Mouse (Mus musculus) urinary bladder, adult 2 months (tissue): ENCODE data around the gene Ak3. TPM values are rescaled to one million over a fixed set of nuclear protein-coding genes. Genes with fewer than 3 reads are reported as not detected.

Experiments
- DNase-seq: peaks from one replicate; pipeline ENCODE4 v3.0.0; 2022; ENCODE audit warnings: low spot score
- polyA plus RNA-seq: library from polyadenylated mRNA; depleted of rRNA; stranded (reverse); fragments of >200 nt; gene quantifications from 2 replicates; pipeline ENCODE4 v1.2.3, GENCODE M21; 2012; rRNA removed

Gene Ak3
- 96.5 and 118 TPM in 2 replicates for polyA plus RNA-seq

GRCm38 (mm10) chr19:29047334-29048170 lies at the start of gene Ak3:
Gene Ak3, minus strand, starts transcription at chr19:29047961.
- peak; percentile 84 for DNase-seq

- DNase-seq = no peak
These were observed 44.4 kb upstream of the Ak3 start for GRCm38 (mm10) chr19:29092194-29092593.

- no peak for DNase-seq
These were observed 40.9 kb upstream of the Ak3 start for GRCm38 (mm10) chr19:29088628-29089027.

GRCm38 (mm10) chr19:29074802-29075201 lies 27.0 kb upstream of the Ak3 start:
- DNase-seq = no peak

- DNase-seq = no peak
These were observed 21.4 kb upstream of the Ak3 start for GRCm38 (mm10) chr19:29069195-29069594.

- DNase-seq = no peak
These were observed 19.3 kb upstream of the Ak3 start for GRCm38 (mm10) chr19:29066981-29067471.

GRCm38 (mm10) chr19:29064451-29065102 lies 16.8 kb upstream of the Ak3 start:
- DNase-seq = no peak

- DNase-seq = peak; percentile 87
These were observed 16.0 kb upstream of the Ak3 start for GRCm38 (mm10) chr19:29063577-29064363.

GRCm38 (mm10) chr19:29063009-29063408 lies 15.2 kb upstream of the Ak3 start:
- DNase-seq = no peak

- no peak for DNase-seq
These were observed 12.5 kb upstream of the Ak3 start for GRCm38 (mm10) chr19:29060299-29060698.

- DNase-seq = no peak
These were observed 11.9 kb upstream of the Ak3 start for GRCm38 (mm10) chr19:29059688-29060087.

GRCm38 (mm10) chr19:29058741-29059140 lies 11.0 kb upstream of the Ak3 start:
- DNase-seq = no peak

- DNase-seq = no peak
These were observed 7.7 kb upstream of the Ak3 start for GRCm38 (mm10) chr19:29055469-29055868.

- no peak for DNase-seq
These were observed 6.8 kb upstream of the Ak3 start for GRCm38 (mm10) chr19:29054594-29054993.

- no peak for DNase-seq
These were observed 5.0 kb upstream of the Ak3 start for GRCm38 (mm10) chr19:29052786-29053185.

- DNase-seq = no peak
These were observed 2.6 kb upstream of the Ak3 start for GRCm38 (mm10) chr19:29050186-29050980.

- no peak for DNase-seq
These were observed 1.8 kb upstream of the Ak3 start for GRCm38 (mm10) chr19:29049401-29050075.

GRCm38 (mm10) chr19:29046961-29047333 lies 814 bp downstream of the Ak3 start:
- DNase-seq = no peak

GRCm38 (mm10) chr19:29045956-29046650 lies 1.7 kb downstream of the Ak3 start:
- DNase-seq = no peak

- no peak for DNase-seq
These were observed 2.4 kb downstream of the Ak3 start for GRCm38 (mm10) chr19:29045369-29045768.
